In the genomic region with DNA sequence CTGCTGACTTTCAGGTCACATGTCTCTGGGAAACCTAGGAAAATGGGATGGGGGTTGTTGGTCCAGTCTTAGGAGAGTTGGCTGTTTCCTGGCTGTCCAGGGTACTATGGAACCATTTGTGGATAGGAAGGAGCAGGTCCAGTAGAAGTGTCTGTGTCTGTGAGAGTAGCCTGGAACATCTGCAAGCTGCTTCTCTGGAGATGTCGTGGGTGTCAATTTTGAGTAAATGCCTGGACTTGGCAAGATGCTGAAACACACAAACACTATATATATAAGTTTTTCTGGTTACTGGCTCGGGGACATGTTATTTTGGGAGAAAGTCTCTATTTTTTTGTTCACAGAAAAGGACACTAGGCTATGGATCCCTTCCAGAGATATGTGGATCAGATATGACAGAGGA, we compare ENCODE assay signal across 34 mouse cellular contexts. TPM values are rescaled to one million over a fixed set of nuclear protein-coding genes. Genes with fewer than 3 reads are reported as not detected.
"Had no signal": no experiment of that assay in that cellular context is flagged by ENCODE, and none has a peak within 500 bp of the region (broad histone marks: within the 10 kb centered on the region; RNA-seq: fewer than 3 reads in every experiment).

No protein-coding gene starts in this region.

- H3K27me3 ChIP-seq: embryonic facial prominence, embryonic 12.5 days; embryonic facial prominence, embryonic 13.5 days; embryonic facial prominence, embryonic 15.5 days; forebrain, embryonic 12.5 days; forebrain, embryonic 13.5 days; forebrain, embryonic 15.5 days had no signal

- H3K4me3 ChIP-seq: embryonic facial prominence, embryonic 10.5 days; embryonic facial prominence, embryonic 12.5 days; embryonic facial prominence, embryonic 13.5 days; embryonic facial prominence, embryonic 15.5 days; erythroblast, embryonic 14.5 days; forebrain, embryonic 10.5 days; forebrain, embryonic 12.5 days; forebrain, embryonic 13.5 days; forebrain, embryonic 15.5 days; gastrocnemius, adult 2 months; heart, adult 2 months had no signal

- DNase-seq: cerebellum, adult 2 months; cerebellum, adult 8-10 months; cerebellum, adult 9-10 months; cerebellum, adult 9-11 months; cerebellum, postnatal 10 days; cerebellum, postnatal 14 days; cerebellum, postnatal 25 days; cerebellum, postnatal 36 days; embryo, embryonic 11 days; forebrain, postnatal 0 days; gastrocnemius, adult 2 months; gastrocnemius, postnatal 10 days; gastrocnemius, postnatal 14 days; gastrocnemius, postnatal 25 days; gastrocnemius, postnatal 36 days; heart, adult 11 months; heart, adult 18-20 months; heart, adult 2 months had no signal

- H3K9ac ChIP-seq: embryonic facial prominence, embryonic 12.5 days; embryonic facial prominence, embryonic 13.5 days; embryonic facial prominence, embryonic 15.5 days; forebrain, embryonic 12.5 days; forebrain, embryonic 13.5 days; forebrain, embryonic 15.5 days; forebrain, postnatal 0 days had no signal

- H3K9me3 ChIP-seq: embryonic facial prominence, embryonic 10.5 days; embryonic facial prominence, embryonic 12.5 days; embryonic facial prominence, embryonic 13.5 days; embryonic facial prominence, embryonic 15.5 days; forebrain, embryonic 10.5 days; forebrain, embryonic 12.5 days; forebrain, embryonic 13.5 days; forebrain, embryonic 15.5 days had no signal

- H3K36me3 ChIP-seq: embryonic facial prominence, embryonic 10.5 days; embryonic facial prominence, embryonic 12.5 days; embryonic facial prominence, embryonic 13.5 days; embryonic facial prominence, embryonic 15.5 days; forebrain, embryonic 10.5 days; forebrain, embryonic 12.5 days; forebrain, embryonic 15.5 days had no signal

- H3K4me1 ChIP-seq: embryonic facial prominence, embryonic 10.5 days; embryonic facial prominence, embryonic 12.5 days; embryonic facial prominence, embryonic 13.5 days; embryonic facial prominence, embryonic 15.5 days; forebrain, embryonic 10.5 days; forebrain, embryonic 12.5 days; forebrain, embryonic 13.5 days; forebrain, embryonic 15.5 days had no signal

- H3K4me2 ChIP-seq: embryonic facial prominence, embryonic 12.5 days; embryonic facial prominence, embryonic 13.5 days; embryonic facial prominence, embryonic 15.5 days; forebrain, embryonic 12.5 days; forebrain, embryonic 13.5 days; forebrain, embryonic 15.5 days had no signal

- H3K27ac ChIP-seq: embryonic facial prominence, embryonic 10.5 days; embryonic facial prominence, embryonic 12.5 days; embryonic facial prominence, embryonic 13.5 days; embryonic facial prominence, embryonic 15.5 days; forebrain, embryonic 10.5 days; forebrain, embryonic 12.5 days; forebrain, embryonic 13.5 days; forebrain, embryonic 15.5 days; gastrocnemius, adult 2 months; heart, adult 2 months had no signal

- ATAC-seq: forebrain, embryonic 13.5 days; forebrain, embryonic 14.5 days; forebrain, embryonic 15.5 days; forebrain, embryonic 16.5 days; forebrain, postnatal 0 days had no signal

RNA-seq across cellular contexts. Expression of a gene that starts 49.0 kb away (rescaled TPM):
- polyA plus RNA-seq: cortical plate, adult 2 months; embryonic facial prominence, embryonic 14.5 days; embryonic facial prominence, embryonic 15.5 days; erythroblast, embryonic 14.5 days; forebrain, embryonic 11.5 days; forebrain, embryonic 12.5 days; forebrain, embryonic 13.5 days; forebrain, embryonic 14.5 days; forebrain, embryonic 16.5 days; forebrain, postnatal 0 days; frontal cortex, adult 2 months; gonadal fat pad, adult 2 months had no signal

RNA-seq across cellular contexts. Expression of a gene that starts 57.1 kb away (rescaled TPM):
- polyA plus RNA-seq: erythroblast, embryonic 14.5 days had no signal
